Mouse (Mus musculus): ENCODE results near the gene Slc5a4b. TPM values are rescaled to one million over a fixed set of nuclear protein-coding genes. Genes with fewer than 3 reads are reported as not detected.

Slc5a4b gene
- 0.05 and 0.06 TPM in 2 replicates for polyA plus RNA-seq (2014; fragmentation: Nextera tagmentation; extraction: Ambion mirVana)

- no peak within 1 kb of the TSS for H3K9ac ChIP-seq (ENCODE audit: low read depth, low read length)
- ATAC-seq (replicated peaks; ENCODE audit: low FRiP score): no peak
- H3K27me3 ChIP-seq (replicated peaks; ENCODE audit: control insufficient read depth, insufficient read depth, low read length): no peaks in the 10 kb centered on the region
Observed at GRCm38 (mm10) chr10:76110861-76111260, at the start of gene Slc5a4b. Gene Slc5a4b, minus strand, starts transcription at chr10:76110961.

GRCm38 (mm10) chr10:76158009-76158408, 47.2 kb upstream of the Slc5a4b start:
- DNase-seq (ENCODE audit: low spot score) (no peak), ATAC-seq (replicated peaks; ENCODE audit: low FRiP score) (no peak)
- Histone ChIP-seq H3K27ac (ENCODE audit: low read depth, low read length) (no peak overlapping the region), H3K4me2 (no peak overlapping the region), H3K4me1 (replicated peaks; ENCODE audit: control insufficient read depth, insufficient read depth, low read length) (no peaks in the 10 kb centered on the region), H3K9ac (ENCODE audit: low read depth, low read length) (no peak overlapping the region), H3K9me3 (ENCODE audit: control insufficient read depth, low read length) (no peaks in the 10 kb centered on the region), H3K36me3 (ENCODE audit: control insufficient read depth, insufficient read depth, low read length) (no peaks in the 10 kb centered on the region), H3K4me3 (ENCODE audit: low read depth, low read length) (no peak overlapping the region), H3K27me3 (replicated peaks; ENCODE audit: control insufficient read depth, insufficient read depth, low read length) (no peaks in the 10 kb centered on the region)
- WGBS: 61% methylated on average over 1 of the region's 1 CpGs

More at GRCm38 (mm10) chr10:76110861-76111260, at the start of gene Slc5a4b:
- no peaks in the 10 kb centered on the region for H3K4me1 ChIP-seq (replicated peaks; ENCODE audit: control insufficient read depth, insufficient read depth, low read length)
- H3K4me2 ChIP-seq: no peak within 1 kb of the TSS
- peaks cover 2% of the 10 kb centered on the region; the same call in 1 of the 2 replicates for H3K9me3 ChIP-seq (ENCODE audit: control insufficient read depth, low read length)
- H3K36me3 ChIP-seq (ENCODE audit: control insufficient read depth, insufficient read depth, low read length): no peaks in the 10 kb centered on the region
- WGBS: 83% methylated on average over 4 of the region's 4 CpGs
- H3K4me3 ChIP-seq (ENCODE audit: low read depth, low read length): no peak within 1 kb of the TSS
- DNase-seq (ENCODE audit: low spot score): no peak
- no peak within 1 kb of the TSS for H3K27ac ChIP-seq (ENCODE audit: low read depth, low read length)

- Histone ChIP-seq H3K4me3 (ENCODE audit: low read depth, low read length) (no peak overlapping the region), H3K4me1 (replicated peaks; ENCODE audit: control insufficient read depth, insufficient read depth, low read length) (no peaks in the 10 kb centered on the region), H3K27me3 (replicated peaks; ENCODE audit: control insufficient read depth, insufficient read depth, low read length) (no peaks in the 10 kb centered on the region), H3K27ac (ENCODE audit: low read depth, low read length) (no peak overlapping the region), H3K36me3 (ENCODE audit: control insufficient read depth, insufficient read depth, low read length) (no peaks in the 10 kb centered on the region), H3K9ac (ENCODE audit: low read depth, low read length) (no peak overlapping the region), H3K4me2 (no peak overlapping the region), H3K9me3 (ENCODE audit: control insufficient read depth, low read length) (no peaks in the 10 kb centered on the region)
- DNase-seq (ENCODE audit: low spot score) (no peak), ATAC-seq (replicated peaks; ENCODE audit: low FRiP score) (no peak)
- 73% methylated on average over 5 of the region's 5 CpGs for WGBS
Observed at GRCm38 (mm10) chr10:76157528-76157927, 46.8 kb upstream of the Slc5a4b start.

DNA sequence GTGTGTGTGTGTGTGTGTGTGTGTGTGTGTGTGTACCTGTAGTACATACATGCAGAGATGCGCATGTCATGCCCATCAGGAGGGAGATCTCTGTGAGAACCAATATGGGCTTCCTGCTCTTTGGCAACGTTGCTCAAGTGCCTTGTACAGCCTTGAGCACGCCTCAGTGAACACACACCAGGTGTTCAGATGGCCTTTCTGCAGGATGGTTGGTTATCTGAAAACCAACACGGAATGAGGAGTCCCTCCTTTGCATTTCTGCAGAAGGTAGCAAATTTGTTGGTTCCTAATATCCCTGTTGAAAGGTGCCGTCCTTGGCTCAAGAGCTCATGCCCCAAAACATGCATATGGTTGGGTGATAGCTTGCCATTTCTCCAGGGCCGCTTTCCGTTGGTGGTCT, 45.1 kb upstream of the Slc5a4b start:
- no peak for DNase-seq (ENCODE audit: low spot score)
- Histone ChIP-seq H3K27me3 (replicated peaks; ENCODE audit: control insufficient read depth, insufficient read depth, low read length) (no peaks in the 10 kb centered on the region), H3K36me3 (ENCODE audit: control insufficient read depth, insufficient read depth, low read length) (no peaks in the 10 kb centered on the region), H3K4me2 (no peak overlapping the region), H3K4me1 (replicated peaks; ENCODE audit: control insufficient read depth, insufficient read depth, low read length) (no peaks in the 10 kb centered on the region), H3K9ac (ENCODE audit: low read depth, low read length) (no peak overlapping the region), H3K4me3 (ENCODE audit: low read depth, low read length) (no peak overlapping the region), H3K9me3 (ENCODE audit: control insufficient read depth, low read length) (no peaks in the 10 kb centered on the region), H3K27ac (ENCODE audit: low read depth, low read length) (no peak overlapping the region)
- 81% methylated on average over 7 of the region's 7 CpGs for WGBS
- no peak for ATAC-seq (replicated peaks; ENCODE audit: low FRiP score)

DNA sequence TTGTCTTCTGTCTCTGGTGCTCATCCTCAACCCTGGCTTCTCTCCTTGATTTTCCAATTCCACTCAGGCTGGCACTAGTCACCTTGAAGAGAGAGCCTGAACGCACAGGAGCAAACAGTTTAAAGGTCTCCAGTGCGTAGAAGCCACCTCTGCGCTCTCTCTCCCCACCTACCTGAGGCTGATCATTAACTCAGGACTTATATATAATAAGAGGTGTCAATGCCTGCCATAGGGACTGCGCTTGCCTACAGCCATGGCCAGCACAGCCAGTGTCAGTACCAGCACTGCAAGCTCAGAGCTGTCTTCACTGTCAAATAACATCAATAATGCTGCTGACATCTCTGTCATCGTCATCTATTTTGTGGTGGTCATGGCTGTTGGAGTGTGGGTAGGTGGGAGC, 36.5 kb upstream of the Slc5a4b start, which contains the start of gene Slc5a4a:
Gene Slc5a4a, plus strand, starts transcription at position 174 of the 400 bp plus-strand sequence.
- Histone ChIP-seq H3K4me3 (ENCODE audit: low read depth, low read length) (no peak within 1 kb of the TSS), H3K27ac (ENCODE audit: low read depth, low read length) (no peak within 1 kb of the TSS), H3K27me3 (replicated peaks; ENCODE audit: control insufficient read depth, insufficient read depth, low read length) (no peaks in the 10 kb centered on the region), H3K4me1 (replicated peaks; ENCODE audit: control insufficient read depth, insufficient read depth, low read length) (no peaks in the 10 kb centered on the region), H3K9ac (ENCODE audit: low read depth, low read length) (no peak within 1 kb of the TSS), H3K9me3 (ENCODE audit: control insufficient read depth, low read length) (no peaks in the 10 kb centered on the region), H3K4me2 (no peak within 1 kb of the TSS), H3K36me3 (ENCODE audit: control insufficient read depth, insufficient read depth, low read length) (no peaks in the 10 kb centered on the region)
- ATAC-seq (replicated peaks; ENCODE audit: low FRiP score): no peak
- DNase-seq (ENCODE audit: low spot score): no peak
- 80% methylated on average over 5 of the region's 5 CpGs for WGBS

DNA sequence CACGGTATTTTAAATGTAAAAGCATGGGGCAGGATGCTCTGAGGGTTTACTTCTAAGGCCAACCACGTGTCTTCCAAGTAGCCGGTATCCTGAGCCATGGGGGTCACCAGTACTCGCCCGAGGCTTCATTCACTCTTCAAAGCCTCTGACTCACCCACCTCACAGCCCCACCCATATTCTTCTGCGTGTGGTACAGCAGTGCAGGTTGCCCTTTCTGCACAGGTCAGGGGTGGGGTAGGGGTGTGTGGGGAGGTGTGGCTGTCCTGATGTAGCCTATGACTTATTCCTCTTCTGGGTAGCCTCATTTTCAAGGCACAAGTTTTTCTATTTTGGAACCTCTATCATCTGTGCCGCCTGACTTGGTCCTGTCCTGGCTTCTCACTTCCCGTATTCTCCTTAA, 36.1 kb upstream of the Slc5a4b start:
- no peaks in the 10 kb centered on the region for H3K4me1 ChIP-seq (replicated peaks; ENCODE audit: control insufficient read depth, insufficient read depth, low read length)
- H3K27ac ChIP-seq (ENCODE audit: low read depth, low read length): no peak overlapping the region
- H3K4me3 ChIP-seq (ENCODE audit: low read depth, low read length): no peak overlapping the region
- H3K27me3 ChIP-seq (replicated peaks; ENCODE audit: control insufficient read depth, insufficient read depth, low read length): no peaks in the 10 kb centered on the region
- H3K9ac ChIP-seq (ENCODE audit: low read depth, low read length): no peak overlapping the region
- no peaks in the 10 kb centered on the region for H3K36me3 ChIP-seq (ENCODE audit: control insufficient read depth, insufficient read depth, low read length)
- H3K9me3 ChIP-seq (ENCODE audit: control insufficient read depth, low read length): no peaks in the 10 kb centered on the region
- DNase-seq (ENCODE audit: low spot score): peak; percentile 27
- ATAC-seq (replicated peaks; ENCODE audit: low FRiP score): no peak
- 65% methylated on average over 8 of the region's 8 CpGs for WGBS
- H3K4me2 ChIP-seq: no peak overlapping the region

DNA sequence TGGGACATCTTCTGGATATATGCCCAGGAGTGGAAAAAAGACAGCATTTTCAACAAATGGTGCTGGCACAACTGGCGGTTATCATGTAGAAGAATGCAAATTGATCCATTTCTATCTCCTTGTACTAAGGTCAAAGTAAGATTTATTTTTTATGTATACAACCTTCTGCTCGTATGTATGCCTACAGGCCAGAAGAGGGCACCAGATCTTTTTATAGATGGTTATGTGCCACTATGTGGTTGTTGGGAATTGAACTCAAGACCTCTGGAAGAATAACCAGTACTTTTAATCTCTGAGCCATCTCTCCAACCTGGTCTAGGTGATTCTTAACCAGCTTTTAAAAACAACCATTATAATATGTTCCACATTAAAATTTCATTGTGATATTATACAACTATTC, 25.6 kb upstream of the Slc5a4b start:
- H3K4me2 ChIP-seq: no peak overlapping the region
- no peaks in the 10 kb centered on the region for H3K9me3 ChIP-seq (ENCODE audit: control insufficient read depth, low read length)
- no peaks in the 10 kb centered on the region for H3K4me1 ChIP-seq (replicated peaks; ENCODE audit: control insufficient read depth, insufficient read depth, low read length)
- H3K9ac ChIP-seq (ENCODE audit: low read depth, low read length): no peak overlapping the region
- DNase-seq (ENCODE audit: low spot score) (no peak), ATAC-seq (replicated peaks; ENCODE audit: low FRiP score) (no peak)
- no peak overlapping the region for H3K27ac ChIP-seq (ENCODE audit: low read depth, low read length)
- WGBS: 65% methylated on average over 2 of the region's 2 CpGs
- no peaks in the 10 kb centered on the region for H3K36me3 ChIP-seq (ENCODE audit: control insufficient read depth, insufficient read depth, low read length)
- H3K4me3 ChIP-seq (ENCODE audit: low read depth, low read length): no peak overlapping the region
- no peaks in the 10 kb centered on the region for H3K27me3 ChIP-seq (replicated peaks; ENCODE audit: control insufficient read depth, insufficient read depth, low read length)

DNA sequence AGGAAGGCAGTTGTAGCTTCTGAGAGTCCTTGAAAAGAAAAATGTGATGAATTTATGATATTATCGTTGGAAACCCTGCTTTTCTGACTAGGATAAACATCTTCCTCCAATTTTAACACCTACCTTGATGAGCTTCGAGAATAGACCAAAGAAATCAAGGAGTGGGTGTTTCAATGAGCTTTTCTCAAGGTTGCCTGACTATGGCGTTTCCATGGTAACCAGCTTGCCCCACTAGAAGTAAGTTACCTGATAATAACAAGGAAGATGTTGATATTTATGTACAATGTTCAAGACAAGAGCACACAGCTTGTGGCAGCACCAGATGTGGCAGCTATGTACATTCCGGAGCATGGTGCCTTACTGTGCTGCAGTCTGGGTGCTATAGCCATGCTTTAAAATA, 21.7 kb upstream of the Slc5a4b start:
- Histone ChIP-seq H3K4me2 (no peak overlapping the region), H3K27ac (ENCODE audit: low read depth, low read length) (no peak overlapping the region), H3K9ac (ENCODE audit: low read depth, low read length) (no peak overlapping the region), H3K4me3 (ENCODE audit: low read depth, low read length) (no peak overlapping the region), H3K27me3 (replicated peaks; ENCODE audit: control insufficient read depth, insufficient read depth, low read length) (no peaks in the 10 kb centered on the region), H3K4me1 (replicated peaks; ENCODE audit: control insufficient read depth, insufficient read depth, low read length) (no peaks in the 10 kb centered on the region), H3K9me3 (ENCODE audit: control insufficient read depth, low read length) (no peaks in the 10 kb centered on the region), H3K36me3 (ENCODE audit: control insufficient read depth, insufficient read depth, low read length) (no peaks in the 10 kb centered on the region)
- no peak for ATAC-seq (replicated peaks; ENCODE audit: low FRiP score)
- no peak for DNase-seq (ENCODE audit: low spot score)
- WGBS: 68% methylated on average over 4 of the region's 4 CpGs

DNA sequence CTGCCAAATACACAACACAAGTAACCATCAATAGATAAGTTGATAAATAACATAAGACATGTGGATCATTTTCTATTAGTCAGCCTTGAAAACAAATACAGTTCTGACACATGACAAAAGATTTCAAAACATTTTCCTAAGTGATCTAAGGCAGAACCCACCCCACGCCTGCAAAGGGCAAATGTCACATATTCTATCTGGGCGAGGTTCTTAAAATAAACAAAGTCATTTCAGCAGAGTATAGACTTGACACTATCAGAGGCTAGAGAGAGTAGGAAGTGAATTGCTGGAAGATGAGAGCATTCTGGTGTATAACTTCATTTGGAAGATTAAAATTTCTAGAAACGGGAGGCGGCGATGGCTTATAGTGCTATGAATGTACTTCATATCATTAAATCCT, 10.7 kb upstream of the Slc5a4b start:
- H3K27me3 ChIP-seq (replicated peaks; ENCODE audit: control insufficient read depth, insufficient read depth, low read length): no peaks in the 10 kb centered on the region
- 65% methylated on average over 5 of the region's 5 CpGs for WGBS
- no peaks in the 10 kb centered on the region for H3K9me3 ChIP-seq (ENCODE audit: control insufficient read depth, low read length)
- no peak overlapping the region for H3K4me3 ChIP-seq (ENCODE audit: low read depth, low read length)
- DNase-seq (ENCODE audit: low spot score) (no peak), ATAC-seq (replicated peaks; ENCODE audit: low FRiP score) (no peak)
- H3K4me1 ChIP-seq (replicated peaks; ENCODE audit: control insufficient read depth, insufficient read depth, low read length): no peaks in the 10 kb centered on the region
- no peak overlapping the region for H3K27ac ChIP-seq (ENCODE audit: low read depth, low read length)
- no peak overlapping the region for H3K9ac ChIP-seq (ENCODE audit: low read depth, low read length)
- no peak overlapping the region for H3K4me2 ChIP-seq
- H3K36me3 ChIP-seq (ENCODE audit: control insufficient read depth, insufficient read depth, low read length): no peaks in the 10 kb centered on the region
